Mouse (Mus musculus): ENCODE results near the gene Dhcr24.

Gene Dhcr24

DNA sequence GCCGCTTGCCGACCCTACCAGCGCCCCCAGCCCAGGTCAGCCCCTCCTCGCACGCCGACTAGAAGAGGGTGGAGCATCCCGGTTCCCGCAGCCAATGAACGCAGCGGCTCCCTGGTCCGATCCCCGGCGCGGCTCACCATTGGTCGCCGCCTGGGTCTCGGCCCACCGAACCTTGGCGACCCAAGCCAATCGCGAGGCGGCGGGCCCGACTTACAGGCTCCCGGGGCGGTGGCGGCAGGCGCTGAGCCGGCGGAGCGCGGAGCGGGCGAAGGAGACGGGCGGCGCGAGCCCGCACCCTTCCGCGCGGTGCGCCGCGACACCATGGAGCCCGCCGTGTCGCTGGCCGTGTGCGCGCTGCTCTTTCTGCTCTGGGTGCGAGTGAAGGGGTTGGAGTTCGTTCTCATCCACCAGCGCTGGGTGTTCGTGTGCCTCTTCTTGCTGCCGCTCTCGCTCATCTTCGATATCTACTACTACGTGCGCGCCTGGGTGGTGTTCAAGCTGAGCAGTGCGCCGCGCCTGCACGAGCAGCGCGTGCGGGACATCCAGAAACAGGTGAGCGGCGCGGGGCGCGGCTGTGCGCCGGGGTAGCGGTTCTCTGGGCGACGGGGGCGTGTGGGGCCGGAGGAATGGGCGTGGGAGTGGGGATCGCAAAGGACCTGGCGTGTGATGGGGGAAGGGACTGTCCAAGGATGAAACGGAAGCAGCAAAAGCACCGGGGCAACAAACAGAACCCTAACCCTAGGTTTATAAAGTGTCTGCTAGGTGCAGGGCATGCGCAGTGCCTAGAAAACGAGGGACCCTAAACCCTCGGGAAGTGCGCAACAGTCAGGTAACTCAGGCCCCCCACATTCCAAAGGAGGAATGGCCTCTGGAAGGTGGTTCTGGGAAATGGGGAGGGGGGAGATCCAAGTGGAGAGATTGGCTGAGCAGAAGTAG, at the start of gene Dhcr24:
TSS of gene Dhcr24 (plus strand) at position 193 of the 936 bp plus-strand sequence.
- DNase-seq: peak; percentile 93

DNA sequence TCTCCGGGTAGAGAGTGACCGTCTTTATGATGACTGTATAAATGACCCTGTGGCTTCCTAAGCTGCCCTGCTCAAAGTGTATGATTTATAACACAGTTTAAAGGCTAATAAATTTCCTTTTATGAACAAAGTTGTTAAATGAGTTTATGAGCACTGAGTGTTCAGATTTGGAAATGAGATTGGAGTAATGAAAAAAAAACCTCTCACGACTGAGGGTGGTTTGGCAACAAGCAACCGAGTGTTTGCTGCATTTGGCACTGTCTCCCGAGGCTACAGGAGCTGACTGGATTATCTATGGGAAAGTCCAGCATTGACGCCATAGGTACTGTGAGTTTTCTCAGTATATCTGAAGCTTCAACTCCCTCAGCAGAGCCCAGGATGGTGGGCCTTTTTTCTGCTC, 46.2 kb upstream of the Dhcr24 start:
- DNase-seq: no peak

DNA sequence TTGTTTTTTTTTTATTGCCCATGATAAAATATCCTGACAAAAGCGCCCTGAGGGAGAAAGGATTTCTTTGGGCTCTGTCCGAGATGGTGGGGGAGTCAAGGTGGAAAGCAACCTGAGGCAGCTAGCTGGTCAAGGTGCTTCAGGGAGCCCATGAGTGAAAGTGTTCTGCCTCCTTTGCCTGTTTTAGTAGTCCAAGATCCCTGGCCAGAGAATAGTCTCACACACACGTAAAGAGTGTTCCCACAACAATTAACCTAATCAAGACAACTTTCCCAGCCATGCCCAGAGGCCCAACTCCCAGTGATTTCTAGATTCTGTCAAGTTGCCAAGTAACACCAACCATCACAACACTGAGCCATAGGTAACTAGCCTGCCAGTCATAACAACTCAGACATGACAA, 38.3 kb upstream of the Dhcr24 start:
- DNase-seq: no peak

DNA sequence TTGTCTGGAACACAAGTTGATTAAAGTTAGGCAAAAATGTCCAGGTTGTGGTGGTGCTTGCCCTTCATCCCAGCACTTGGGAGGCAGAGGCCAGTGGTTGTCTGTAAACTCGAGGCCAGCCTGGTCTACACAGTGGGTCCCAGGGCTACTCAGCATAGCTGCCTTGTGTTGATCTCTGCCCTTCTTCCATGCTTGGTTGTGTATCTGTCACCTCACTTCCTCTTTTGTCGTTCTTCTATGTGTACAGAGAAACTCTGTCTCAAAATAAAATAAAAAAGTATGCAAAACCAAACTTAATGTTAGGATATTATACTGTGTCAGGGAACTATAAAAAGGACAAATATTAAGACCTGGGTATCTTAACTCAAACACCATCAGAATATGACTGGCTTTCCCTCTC, 36.7 kb upstream of the Dhcr24 start:
- DNase-seq: no peak

DNA sequence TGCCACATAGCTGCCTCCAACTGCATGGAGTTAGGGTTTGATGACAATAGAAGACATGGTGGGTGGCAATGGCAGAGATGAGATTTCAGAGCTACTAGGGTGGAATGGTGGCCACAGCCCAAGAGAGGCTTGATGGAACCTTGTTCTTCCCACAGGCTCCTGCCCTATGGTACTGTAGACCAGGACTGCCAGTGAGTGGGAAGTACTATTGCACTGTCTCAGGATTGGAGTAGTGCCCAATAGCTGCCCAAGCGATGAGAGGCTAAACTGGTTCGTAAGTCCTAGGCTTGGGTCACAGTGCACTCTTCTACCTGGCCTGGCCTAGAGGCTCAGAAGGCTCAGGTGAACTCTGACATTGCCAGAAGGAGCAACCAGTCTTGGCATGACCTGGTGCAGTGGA, 35.8 kb upstream of the Dhcr24 start:
- no peak for DNase-seq

DNA sequence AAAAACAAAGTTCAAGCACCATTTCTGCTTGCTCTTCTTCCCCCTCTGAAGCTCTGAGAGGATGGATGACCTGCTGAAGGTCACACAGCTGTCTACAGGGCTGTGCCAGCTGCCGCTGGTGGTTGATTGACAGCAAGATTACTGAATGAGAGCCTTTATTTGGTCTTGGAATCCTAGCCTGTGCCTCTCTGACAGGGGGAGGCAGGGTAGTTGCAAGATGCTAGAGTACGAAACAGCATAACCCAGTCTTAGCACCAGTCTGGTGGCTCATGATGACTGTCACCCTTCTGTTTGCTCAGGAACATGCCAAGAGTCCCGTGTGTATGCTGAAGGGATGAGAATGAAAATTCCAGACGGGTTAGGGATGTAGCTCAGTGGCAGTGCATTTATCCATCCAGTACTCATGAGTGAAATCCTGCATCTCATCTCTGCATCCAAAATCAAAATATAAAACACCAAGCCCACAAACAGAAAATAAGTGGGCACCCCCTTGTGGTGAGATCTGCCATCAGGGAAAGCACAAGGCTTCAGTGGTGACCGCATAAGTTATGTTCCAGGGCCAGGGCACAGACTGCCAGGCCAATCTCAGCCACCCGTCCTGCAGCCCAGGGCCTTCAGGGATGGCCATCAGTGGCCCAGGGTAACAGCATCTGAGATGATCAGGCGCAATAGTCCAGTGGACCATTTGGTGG, 32.8 kb upstream of the Dhcr24 start:
- no peak for DNase-seq

DNA sequence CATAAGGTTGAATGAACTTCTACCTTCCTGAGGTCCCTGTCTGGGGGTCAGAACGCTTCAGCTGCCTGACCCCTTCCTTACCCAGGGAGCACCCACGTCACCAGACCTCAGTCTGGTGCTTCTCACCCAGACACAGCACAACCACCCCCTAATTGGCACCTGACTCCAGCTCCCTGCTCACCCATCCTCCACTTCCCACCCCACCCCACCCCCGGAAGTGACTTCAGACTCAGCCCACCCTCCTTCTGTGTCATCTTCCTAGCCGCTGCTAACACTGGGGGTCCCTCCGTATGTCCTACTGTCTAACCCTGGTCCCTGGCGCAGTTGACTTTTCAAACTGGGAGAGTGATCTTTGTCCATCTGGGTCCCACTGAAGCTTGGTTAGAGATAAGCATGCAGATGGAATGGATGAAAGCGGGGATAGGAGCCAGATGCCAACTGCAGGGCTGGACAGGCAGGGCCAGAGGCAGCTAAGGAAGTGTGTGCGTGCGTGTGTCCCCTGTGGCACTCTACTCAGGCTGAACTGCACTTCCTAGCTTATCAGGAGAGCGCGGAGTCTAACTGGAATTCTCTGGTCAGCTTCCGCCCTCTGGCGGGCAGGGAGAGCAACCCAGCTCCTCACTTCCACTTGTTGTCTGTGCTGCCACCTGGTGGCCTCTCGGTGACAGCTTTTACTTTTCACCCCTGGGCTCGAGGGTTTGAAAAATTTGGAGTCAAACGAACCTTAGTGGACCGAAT, 31.3 kb upstream of the Dhcr24 start:
- DNase-seq: peak; percentile 88

DNA sequence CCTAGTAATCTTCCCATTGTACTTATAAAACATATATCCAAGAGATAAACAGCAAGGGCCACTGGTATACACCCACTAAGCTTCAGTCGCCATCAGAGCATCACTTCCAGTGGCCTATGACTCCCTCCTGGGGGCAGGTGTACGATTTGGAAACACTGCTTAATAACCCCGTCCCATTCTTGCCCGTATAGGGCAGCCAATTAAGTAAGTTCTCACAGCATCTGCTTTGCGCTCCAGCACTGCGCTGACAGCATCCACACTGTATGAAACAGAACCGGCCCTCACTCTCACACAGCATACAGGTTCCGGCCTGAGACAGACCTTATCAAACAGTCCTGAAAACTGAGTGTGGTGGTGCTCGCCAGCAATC, 30.7 kb upstream of the Dhcr24 start:
- no peak for DNase-seq

DNA sequence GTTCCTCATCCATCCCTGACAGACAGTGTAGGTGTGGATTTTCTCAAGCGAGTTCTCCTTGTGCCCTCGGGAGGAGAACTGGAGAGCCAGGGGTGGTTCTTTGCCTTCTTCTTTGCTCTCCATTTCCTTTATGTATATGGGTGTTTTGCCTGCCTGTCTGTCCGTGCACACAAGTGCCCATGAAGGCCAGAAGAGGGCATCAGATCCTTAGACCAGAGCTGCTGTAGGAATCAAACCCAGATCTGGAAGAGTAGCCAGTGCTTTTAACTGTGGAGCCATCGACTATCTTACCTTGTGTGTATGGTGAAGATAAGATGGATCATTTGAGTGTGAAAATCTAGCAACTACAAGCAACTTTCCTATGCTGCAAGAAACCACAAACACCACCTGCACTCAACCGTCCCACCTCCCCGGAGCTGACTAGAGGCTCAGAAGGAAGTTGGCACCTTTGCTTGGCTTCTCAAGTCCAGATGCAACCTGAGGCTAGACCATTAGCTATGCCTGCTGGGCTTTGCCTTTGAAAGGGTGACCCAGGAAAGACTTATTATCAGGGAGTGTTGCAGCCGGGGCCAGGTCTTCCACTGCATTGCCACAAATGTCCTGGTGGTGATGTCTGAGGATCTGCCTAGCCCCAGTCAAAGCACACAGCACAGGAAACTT, 27.3 kb upstream of the Dhcr24 start:
- peak; percentile 65 for DNase-seq

DNA sequence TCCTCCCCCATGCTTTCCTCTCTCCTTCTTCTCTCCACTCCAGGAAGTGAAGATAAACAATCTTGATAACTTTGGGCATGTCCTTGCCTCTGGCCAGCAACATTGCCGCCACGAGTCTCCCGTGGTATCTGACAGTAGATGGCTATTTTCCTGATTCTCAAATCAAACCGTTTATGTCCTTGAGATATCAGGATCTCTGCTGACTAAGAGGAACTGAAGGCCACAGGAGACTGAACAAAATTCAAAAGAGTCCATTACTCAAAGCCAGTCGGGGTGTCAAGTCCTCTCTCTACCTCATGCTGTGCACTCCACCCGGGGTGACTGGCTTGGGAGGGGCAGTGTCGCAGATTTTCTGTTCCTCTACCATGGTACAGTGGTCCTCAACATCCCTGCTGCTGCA, 26.6 kb upstream of the Dhcr24 start:
- no peak for DNase-seq

DNA sequence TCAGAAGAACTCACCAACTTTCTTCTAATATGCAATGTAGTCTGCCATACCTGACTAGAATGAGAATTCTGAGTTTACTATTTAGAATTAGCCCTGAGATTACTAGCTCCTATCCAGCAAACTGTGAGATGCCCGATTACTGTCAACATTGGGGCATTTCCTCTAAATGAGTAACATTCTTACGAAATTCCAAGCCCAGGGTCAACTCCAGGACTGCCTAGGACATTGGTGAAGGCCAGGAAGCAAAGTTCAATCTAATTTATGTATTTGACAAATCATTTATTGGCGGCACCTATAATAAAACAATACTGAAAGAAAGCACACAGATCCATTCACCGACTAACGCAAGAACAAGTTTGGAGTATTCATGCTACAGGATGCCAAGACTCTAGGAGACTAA, 21.1 kb upstream of the Dhcr24 start:
- no peak for DNase-seq

DNA sequence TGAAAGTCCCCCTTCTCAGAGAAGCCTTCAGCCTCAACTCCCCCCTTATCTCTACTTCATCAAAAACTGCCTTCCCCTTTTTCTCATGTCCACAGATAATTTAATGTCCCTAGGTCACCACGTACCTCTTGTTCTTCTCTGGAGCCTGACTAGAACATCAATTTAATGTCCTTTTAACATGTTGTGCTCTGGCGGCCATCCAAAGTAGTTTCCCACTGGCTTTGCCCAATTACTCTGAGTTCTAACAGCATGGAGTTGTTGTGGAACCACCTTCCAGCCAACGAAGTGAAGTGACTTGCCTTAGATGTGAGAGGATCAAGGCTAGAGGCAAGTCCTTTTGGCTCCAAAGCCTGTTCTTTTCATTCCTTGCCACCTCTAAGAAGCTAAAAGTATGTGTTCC, 19.3 kb upstream of the Dhcr24 start:
- DNase-seq: no peak

DNA sequence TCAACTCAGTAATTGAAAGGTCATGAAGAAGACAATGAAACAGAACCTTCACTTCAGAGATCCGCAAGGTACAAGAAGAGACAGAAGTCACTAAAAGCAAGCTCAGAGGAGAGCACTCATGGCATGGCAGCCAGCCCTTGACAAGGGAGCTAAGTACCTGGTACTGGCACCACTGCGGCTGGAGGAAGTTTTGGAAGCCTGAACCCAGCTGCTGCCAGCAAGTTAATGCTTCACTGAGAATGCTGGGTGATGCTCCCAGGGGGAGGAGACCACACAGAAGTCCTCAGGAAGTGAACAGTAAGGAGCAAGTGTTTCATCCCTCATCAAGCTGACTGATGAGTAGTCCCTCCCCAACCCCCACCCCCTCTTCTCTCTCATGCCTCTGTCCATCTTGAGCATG, 18.6 kb upstream of the Dhcr24 start:
- no peak for DNase-seq

DNA sequence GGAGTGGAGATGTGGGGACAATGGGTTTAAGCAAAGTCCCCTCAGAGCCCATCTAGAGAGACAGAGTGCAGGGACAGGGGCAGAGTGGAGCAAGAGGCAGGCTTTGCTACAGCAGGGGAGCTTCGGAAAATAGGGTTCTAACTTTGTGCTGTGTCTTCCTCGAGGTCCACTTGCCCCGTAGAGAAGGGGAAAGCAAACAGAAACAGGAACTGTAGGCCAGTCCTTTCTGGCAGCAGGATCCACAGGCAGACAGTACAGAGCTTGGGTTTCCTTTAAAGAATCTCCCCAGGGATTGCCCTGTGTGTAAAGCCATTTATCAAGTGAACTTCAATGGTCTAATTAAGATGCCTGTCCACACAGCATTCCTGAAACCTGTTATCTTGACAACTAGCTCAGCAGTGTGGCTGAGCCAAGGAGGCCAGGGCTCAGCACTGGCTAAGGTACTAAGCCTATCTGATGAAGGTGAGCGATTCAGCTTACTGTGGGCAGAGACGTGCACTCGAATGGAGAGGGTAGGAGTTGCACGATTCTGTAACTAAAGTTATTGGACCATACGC, 14.9 kb upstream of the Dhcr24 start:
- DNase-seq: no peak

DNA sequence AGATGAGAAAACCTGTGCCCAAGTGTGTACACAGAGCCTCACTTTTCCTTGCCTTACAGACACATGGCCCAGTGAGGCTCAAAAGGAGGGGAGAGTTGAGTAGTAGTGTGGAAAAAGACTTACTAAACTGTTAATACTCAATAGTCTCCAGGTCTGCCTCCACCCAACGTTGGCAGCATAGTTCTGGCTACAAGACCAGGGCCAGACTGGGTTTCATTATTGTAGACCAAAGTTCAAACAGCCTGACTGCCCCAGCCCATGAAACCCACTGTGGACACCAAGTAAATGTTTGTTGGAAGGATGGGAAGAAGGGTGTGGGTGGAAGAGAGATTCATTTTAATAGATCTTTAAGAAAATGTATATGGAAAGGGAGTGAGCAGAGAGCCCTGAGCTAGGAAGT, 13.9 kb upstream of the Dhcr24 start:
- DNase-seq: no peak

DNA sequence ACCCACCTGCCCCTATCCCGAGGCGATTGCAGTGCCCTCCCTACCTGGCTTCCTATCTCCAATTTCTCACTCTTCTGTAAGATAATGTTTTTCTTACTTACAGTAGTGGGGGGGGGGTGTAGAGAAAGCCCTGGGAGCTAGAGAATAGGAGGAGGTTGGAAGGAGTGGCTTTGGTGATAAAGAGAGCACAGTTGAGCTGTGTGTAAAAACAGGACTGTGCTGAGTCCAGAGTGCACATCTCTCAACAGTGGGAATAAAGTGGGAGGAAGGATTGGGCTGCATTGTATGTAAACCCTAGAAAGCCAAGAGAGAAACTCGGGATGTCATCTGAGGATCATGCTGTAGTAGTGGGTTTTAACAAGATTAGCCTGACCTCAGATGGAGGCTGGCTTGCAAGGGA, 12.7 kb upstream of the Dhcr24 start:
- DNase-seq: no peak

DNA sequence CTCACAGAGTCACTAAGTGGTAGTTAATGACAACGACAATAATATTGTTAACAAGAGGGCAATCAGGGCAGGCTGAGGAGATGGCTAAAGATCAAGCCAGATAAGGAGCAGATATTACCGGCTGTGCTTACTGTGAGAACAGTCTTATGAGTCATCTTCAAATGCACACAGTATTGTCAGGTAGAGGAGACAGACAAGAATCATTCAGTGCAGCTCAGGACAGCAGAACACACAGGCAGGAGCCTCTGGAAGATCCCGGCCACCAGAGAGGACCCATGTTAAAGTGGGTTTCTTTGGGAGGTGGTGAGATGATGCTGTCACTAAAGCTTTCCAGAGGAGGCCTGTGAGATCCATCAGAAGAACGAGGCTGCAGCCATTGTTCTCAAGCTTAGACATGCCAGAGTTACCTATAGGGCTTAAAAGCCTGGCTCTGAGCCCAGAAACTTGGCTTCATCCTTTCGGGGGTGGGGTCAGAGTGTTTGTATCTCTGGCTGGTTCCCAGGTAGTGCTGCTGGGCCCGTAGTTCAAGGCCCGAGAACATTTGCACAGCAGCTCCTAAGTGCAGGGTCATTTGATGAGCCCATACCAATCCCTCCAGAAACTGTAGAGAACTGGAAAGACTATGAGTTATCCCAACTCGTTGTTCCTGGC, 10.2 kb upstream of the Dhcr24 start:
- DNase-seq: no peak

DNA sequence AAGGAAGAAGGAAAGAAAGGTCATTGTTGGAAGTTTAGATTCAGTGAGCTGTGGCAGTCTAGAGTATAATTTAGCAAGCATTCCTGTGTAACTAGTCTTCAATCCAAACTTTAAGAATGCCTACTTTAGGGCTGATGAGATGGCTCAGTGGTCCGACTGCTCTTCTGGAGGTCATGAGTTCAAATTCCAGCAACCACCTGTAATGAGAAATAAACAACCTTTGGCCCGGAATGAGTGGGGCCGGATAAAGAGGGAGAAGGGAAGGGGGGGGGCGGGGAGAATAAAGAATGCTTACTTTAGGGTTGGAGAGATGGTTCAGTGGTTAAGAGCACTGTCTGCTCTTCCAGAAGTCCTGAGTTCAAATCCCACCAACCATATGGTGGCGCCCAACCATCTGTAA, 3.6 kb upstream of the Dhcr24 start:
- DNase-seq: no peak

DNA sequence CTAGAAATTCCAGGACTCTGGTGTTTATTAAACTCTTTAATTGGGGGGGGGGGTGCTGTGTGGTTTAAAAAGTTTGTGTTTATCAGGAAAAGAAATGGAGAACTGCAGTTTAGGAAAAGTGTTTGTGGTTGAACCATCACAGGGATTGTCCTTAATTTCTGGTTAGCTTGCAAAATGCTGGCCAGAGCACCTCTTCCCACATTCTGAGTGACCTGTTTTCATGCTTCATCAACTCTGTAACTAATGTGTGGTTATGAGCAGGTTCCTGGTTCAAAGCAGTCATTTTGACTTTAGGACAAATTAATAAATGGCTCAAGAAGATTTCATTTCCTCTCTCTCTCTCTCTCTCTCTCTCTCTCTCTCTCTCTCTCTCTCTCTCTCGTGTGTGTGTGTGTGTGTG, 2.9 kb upstream of the Dhcr24 start:
- no peak for DNase-seq

DNA sequence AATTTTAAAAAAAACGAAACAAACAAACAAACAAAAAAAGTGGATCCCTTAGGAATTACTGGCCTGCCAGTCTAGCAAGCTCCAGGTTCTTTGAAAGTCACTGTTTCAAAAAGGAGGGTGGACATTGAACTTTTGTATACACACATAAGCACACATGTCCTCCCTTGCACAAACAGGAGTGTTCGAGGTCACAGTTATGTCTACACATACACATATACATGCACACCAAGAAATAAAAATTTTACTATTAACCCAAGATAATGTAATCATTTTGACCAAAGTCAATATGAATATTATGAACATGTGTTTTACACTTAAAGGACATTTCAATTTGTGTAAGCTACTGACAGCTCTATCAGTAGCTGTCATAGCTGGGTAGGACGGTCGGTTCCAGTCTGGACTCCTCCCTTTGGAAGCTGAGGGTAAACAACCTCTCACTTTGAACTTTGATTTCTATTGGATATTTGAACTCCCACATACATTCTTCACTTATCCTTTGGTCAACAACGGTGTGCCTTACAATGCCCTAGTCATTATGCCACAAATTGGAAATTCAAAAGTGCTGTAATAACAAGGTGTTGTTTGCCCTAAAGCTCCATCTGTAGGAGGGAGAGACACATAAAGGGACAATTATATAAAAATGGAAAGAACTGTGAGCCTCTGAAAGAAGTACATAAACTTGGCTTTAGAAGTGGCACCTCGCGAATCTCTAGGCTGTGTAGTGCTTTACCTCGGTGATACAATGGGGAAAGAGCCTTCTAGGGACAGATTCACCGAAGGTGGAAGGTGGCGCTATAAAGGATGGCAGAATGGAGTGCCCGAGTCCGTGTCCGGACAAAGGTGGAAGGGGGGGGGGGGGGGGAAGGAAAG, 1.3 kb upstream of the Dhcr24 start:
- DNase-seq: no peak

DNA sequence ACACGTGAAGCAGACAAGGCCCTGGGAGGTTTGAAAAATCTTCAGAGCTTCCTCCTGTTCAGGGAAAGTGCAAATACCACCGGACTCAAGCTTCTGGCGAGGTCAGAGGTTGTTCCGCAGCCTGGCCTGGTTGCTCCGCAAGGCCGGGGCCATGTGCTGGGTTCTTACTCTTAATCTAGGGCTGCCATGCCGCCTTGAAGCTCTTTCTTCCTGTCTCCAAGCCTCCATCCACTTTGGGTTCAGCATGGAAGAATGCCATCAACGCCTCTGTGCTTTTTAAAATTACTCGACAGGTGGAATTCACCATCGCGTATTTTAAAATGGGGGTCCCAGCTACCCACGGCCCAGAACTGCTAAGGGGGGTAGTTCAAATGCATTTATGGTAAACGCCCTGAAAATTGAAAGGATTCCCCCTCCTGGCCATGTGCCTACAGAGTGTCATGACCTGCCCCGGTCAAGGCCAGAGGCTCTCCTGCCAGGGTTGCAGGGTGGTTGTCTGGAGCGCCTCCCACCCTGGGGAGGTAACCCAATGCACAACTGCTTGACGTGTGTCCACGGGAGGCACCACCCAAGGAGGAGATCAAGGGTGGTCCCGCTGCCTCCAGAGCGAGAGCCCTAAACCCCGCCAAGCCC, 509 bp upstream of the Dhcr24 start:
- DNase-seq: no peak
